Mouse (Mus musculus) left cerebral cortex, postnatal 14 days (tissue): ENCODE results near the gene Atl1. TPM values are rescaled to one million over a fixed set of nuclear protein-coding genes. Genes with fewer than 3 reads are reported as not detected.

Experiments used
- DNase-seq, 2 experiments: peaks; one replicate each; pipeline ENCODE4 v3.0.0; 2021 to 2022; ENCODE audit warnings: low spot score in 2 of 2, mixed read lengths in 1 of 2
- intact Hi-C: fragments of 180-260 bp; cut with DNase I; formaldehyde crosslinking; loops from one replicate; pipeline ENCODE4 v1.15.1; 2025
- total RNA-seq, 2 experiments: library from RNA; stranded (reverse); gene quantifications; 2 replicates each; pipeline ENCODE4 v1.2.3; 2021

Atl1 gene
- total RNA-seq, 2 experiments from 2014 or later: 251 to 254 TPM

GRCm38 (mm10) chr12:69879739-69880138, 12.7 kb upstream of the Atl1 start:
- DNase-seq: no peak

GRCm38 (mm10) chr12:69881198-69881905, 11.1 kb upstream of the Atl1 start:
- intact Hi-C loops: no loop called here
- no peak for DNase-seq

More at GRCm38 (mm10) chr12:69879739-69880138, 12.7 kb upstream of the Atl1 start:
- intact Hi-C loops: no loop called here

- no peak for DNase-seq
- intact Hi-C loops: no loop called here
Observed at GRCm38 (mm10) chr12:69884053-69884452, 8.4 kb upstream of the Atl1 start.

GRCm38 (mm10) chr12:69885170-69885923, 7.1 kb upstream of the Atl1 start:
- intact Hi-C loops: no loop called here
- no peak for DNase-seq

- DNase-seq: no peak
Observed at GRCm38 (mm10) chr12:69887776-69888175, 4.6 kb upstream of the Atl1 start.

GRCm38 (mm10) chr12:69888345-69888744, 4.1 kb upstream of the Atl1 start:
- intact Hi-C loops: no loop called here
- DNase-seq: no peak

More at GRCm38 (mm10) chr12:69887776-69888175, 4.6 kb upstream of the Atl1 start:
- intact Hi-C loops: no loop called here

GRCm38 (mm10) chr12:69890051-69890450, 2.4 kb upstream of the Atl1 start:
- intact Hi-C loops: loop anchor here (5.0 kb wide), 3 partner anchors 53 to 158 kb away; no protein-coding TSS in a partner anchor
- no peak for DNase-seq

- intact Hi-C loops: loop anchor here (5.0 kb wide), 3 partner anchors 53 to 158 kb away; no protein-coding TSS in a partner anchor
- peak in 1 of 2 experiments; percentile 23 for DNase-seq
Observed at GRCm38 (mm10) chr12:69890476-69890875, 1.9 kb upstream of the Atl1 start.

- intact Hi-C loops: loop anchor here (5.0 kb wide), 3 partner anchors 54 to 159 kb away; no protein-coding TSS in a partner anchor
- DNase-seq: no peak
Observed at GRCm38 (mm10) chr12:69891721-69892120, 693 bp upstream of the Atl1 start.

- intact Hi-C loops: loop anchor here (5.0 kb wide), 3 partner anchors 57 to 162 kb away; no protein-coding TSS in a partner anchor
- no peak for DNase-seq
Observed at GRCm38 (mm10) chr12:69893927-69894326, 1.5 kb downstream of the Atl1 start.

- no peak for DNase-seq
- intact Hi-C loops: no loop called here
Observed at GRCm38 (mm10) chr12:69895046-69895445, 2.6 kb downstream of the Atl1 start.

- DNase-seq: no peak
- intact Hi-C loops: no loop called here
Observed at GRCm38 (mm10) chr12:69898119-69898518, 5.7 kb downstream of the Atl1 start.

GRCm38 (mm10) chr12:69904991-69905390, 12.6 kb downstream of the Atl1 start:
- no peak for DNase-seq

GRCm38 (mm10) chr12:69907667-69908510, 15.5 kb downstream of the Atl1 start:
- intact Hi-C loops: no loop called here
- peak; percentile 77 to 84 for DNase-seq

More at GRCm38 (mm10) chr12:69904991-69905390, 12.6 kb downstream of the Atl1 start:
- intact Hi-C loops: no loop called here

- DNase-seq: peak; percentile 89 to 92
- intact Hi-C loops: no loop called here
Observed at GRCm38 (mm10) chr12:69908511-69908900, 16.1 kb downstream of the Atl1 start.

GRCm38 (mm10) chr12:69911906-69912305, 19.5 kb downstream of the Atl1 start:
- no peak for DNase-seq
- intact Hi-C loops: no loop called here

GRCm38 (mm10) chr12:69912737-69913136, 20.3 kb downstream of the Atl1 start:
- intact Hi-C loops: no loop called here
- no peak for DNase-seq

GRCm38 (mm10) chr12:69917870-69918269, 25.5 kb downstream of the Atl1 start:
- intact Hi-C loops: no loop called here
- DNase-seq: no peak

GRCm38 (mm10) chr12:69922099-69922498, 29.7 kb downstream of the Atl1 start:
- intact Hi-C loops: no loop called here

GRCm38 (mm10) chr12:69923128-69923527, 30.7 kb downstream of the Atl1 start:
- DNase-seq: no peak
- intact Hi-C loops: no loop called here

More at GRCm38 (mm10) chr12:69922099-69922498, 29.7 kb downstream of the Atl1 start:
- no peak for DNase-seq
